Mouse (Mus musculus) heart, embryonic 15.5 days (tissue): ENCODE measurements at regions not wholly inside any gene's neighbourhood (a gene's known extent, or its start where the extent isn't known, plus 50 kb on each side); places are given as distances from the start of the nearest gene placed in this dataset.
A peak's percentile ranks its signal among the peaks of the same experiment; 100 is the strongest.

Source experiments
- ATAC-seq: fragments of 200-750 bp; cut with Nextera tagmentation; replicated peaks from 2 replicates; pipeline ENCODE4 v1.8.0; 2017; ENCODE audit warnings: low read depth, moderate TSS enrichment; ENCODE audit not compliant: insufficient number of reproducible peaks, insufficient read depth, low FRiP score
- H3K27ac ChIP-seq: fragments of 300-500 bp; sonication (generic); 2 replicates; pipeline ENCODE4 v1.5.1; 2015; ENCODE audit warnings: mild to moderate bottlenecking, inconsistent platforms
- H3K27me3 ChIP-seq: fragments of 300-500 bp; sonication (generic); 2 replicates; pipeline ENCODE4 v1.6.1; 2015; ENCODE audit warnings: inconsistent platforms
- H3K36me3 ChIP-seq: fragments of 300-500 bp; sonication (generic); 2 replicates; pipeline ENCODE4 v1.6.1; 2015; ENCODE audit warnings: mild to moderate bottlenecking, inconsistent platforms
- H3K4me1 ChIP-seq: fragments of 300-500 bp; sonication (generic); replicated peaks from 2 replicates; pipeline ENCODE4 v1.6.1; 2015; ENCODE audit warnings: inconsistent platforms
- H3K4me2 ChIP-seq: fragments of 300-500 bp; sonication (generic); 2 replicates; pipeline ENCODE4 v1.6.1; 2015; ENCODE audit warnings: inconsistent platforms, mild to moderate bottlenecking, moderate library complexity
- H3K4me3 ChIP-seq: fragments of 300-500 bp; sonication (generic); 2 replicates; pipeline ENCODE4 v1.5.1; 2015; ENCODE audit warnings: mild to moderate bottlenecking, inconsistent platforms
- H3K9ac ChIP-seq: fragments of 300-500 bp; sonication (generic); 2 replicates; pipeline ENCODE4 v1.6.1; 2015; ENCODE audit warnings: mild to moderate bottlenecking, inconsistent platforms
- H3K9me3 ChIP-seq: fragments of 300-500 bp; sonication (generic); replicated peaks from 2 replicates; pipeline ENCODE4 v1.6.1; 2016; ENCODE audit warnings: inconsistent platforms
- WGBS: fragments of 180-500 bp; shearing (Covaris S2); methylation state at CpG from one replicate; pipeline ENCODE4 v1.1.7; 2015; ENCODE audit warnings: mixed read lengths; 5-methylcytosine and 5-hydroxymethylcytosine counted together

DNA sequence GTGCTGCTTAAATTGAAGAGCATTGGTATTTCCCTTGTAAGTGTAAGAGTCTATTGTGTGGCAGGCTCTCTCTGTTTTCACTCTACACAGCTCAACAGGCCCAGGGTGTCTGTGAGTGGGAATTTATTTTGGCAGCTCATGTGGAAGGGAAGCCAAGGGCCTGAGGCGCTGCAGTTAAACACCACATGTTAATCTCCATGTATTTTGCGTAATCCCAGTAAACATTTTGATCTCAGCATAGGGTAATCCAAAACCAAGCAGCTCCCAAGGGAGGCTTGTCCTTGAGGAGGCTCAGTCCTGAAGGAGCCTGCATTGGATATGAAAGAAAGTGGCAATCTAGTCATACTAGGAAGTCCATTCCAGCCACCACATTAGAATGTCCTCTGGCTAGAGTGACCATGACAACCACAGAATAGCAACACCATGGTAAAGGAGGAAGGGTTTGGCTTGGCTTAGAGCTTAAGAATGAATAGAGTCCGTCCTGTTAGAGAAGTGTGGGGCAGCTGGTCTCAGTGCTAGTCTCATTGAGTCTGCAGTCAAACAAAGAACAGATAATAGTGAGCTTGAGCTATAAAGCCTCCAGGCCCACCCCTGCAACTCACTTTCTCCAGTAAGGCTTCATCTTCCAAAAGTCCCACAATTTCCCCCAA lies 391.6 kb downstream of the Insc start:
- Histone ChIP-seq H3K9ac (no peak overlapping the region), H3K4me1 (0 out of 2 replicates have a peak, but pooled peaks cover 4% of the 10 kb centered on the region), H3K27ac (0 out of 2 replicates have a peak overlapping the region, but pooled peaks have one; percentile 14), H3K27me3 (no peaks in the 10 kb centered on the region), H3K9me3 (no peaks in the 10 kb centered on the region), H3K4me2 (no peak overlapping the region), H3K4me3 (no peak overlapping the region), H3K36me3 (no peaks in the 10 kb centered on the region)
- 49% methylated on average over 3 of the region's 3 CpGs for whole genome bisulfite sequencing
- peak; percentile 64; the same call in 1 of the 2 replicates for ATAC-seq

DNA sequence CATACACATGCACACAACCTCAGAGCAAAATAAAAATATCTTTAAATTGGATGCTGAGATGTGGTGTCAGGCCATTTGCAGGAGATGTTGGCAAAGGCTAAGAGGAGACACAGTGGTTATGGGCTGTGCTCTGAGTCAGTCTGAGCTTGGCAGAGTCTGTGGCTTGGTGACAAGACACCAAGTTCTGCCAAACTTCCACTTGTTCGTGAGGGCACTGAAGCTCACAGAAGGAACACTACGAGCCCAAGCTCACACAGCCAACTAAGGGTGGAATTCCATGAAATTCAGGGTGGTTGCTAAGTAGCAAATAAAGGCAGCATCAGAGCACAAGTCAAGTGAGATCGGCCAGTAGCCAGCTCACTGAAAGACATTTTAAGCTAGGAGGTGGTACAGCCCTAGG lies 396.8 kb downstream of the Insc start:
- H3K4me1 ChIP-seq: 0 out of 2 replicates have a peak, but pooled peaks cover 2% of the 10 kb centered on the region
- 75% methylated on average over 3 of the region's 3 CpGs for WGBS
- H3K4me2 ChIP-seq: no peak overlapping the region
- no peak overlapping the region for H3K9ac ChIP-seq
- H3K36me3 ChIP-seq: no peaks in the 10 kb centered on the region
- no peak for ATAC-seq
- H3K27me3 ChIP-seq: no peaks in the 10 kb centered on the region
- no peak overlapping the region for H3K27ac ChIP-seq
- no peaks in the 10 kb centered on the region for H3K9me3 ChIP-seq
- no peak overlapping the region for H3K4me3 ChIP-seq

DNA sequence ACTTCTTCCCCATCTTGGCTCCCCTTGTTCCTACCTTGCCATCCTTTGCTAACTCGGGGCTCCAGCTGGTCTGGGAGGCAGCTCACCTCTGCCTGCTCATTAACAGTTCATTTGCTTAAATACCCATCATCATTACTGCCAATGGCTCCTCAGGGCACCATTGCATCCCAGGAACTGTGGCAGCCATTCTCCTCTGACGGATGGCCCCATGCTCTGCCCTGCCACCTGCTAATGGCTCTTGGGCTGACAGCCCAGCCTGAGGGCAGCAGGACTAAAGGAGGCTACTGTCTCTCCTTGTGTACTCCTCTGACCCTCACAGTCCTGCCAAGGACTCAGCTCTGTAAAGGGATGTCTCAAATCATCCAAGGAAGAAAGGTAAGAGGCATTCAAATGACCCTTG lies 398.7 kb downstream of the Insc start:
- WGBS: 70% methylated on average over 2 of the region's 2 CpGs
- no peaks in the 10 kb centered on the region for H3K9me3 ChIP-seq
- H3K4me3 ChIP-seq: no peak overlapping the region
- H3K4me2 ChIP-seq: no peak overlapping the region
- 0 out of 2 replicates have a peak, but pooled peaks cover under 1% of the 10 kb centered on the region for H3K4me1 ChIP-seq
- no peak overlapping the region for H3K9ac ChIP-seq
- H3K36me3 ChIP-seq: no peaks in the 10 kb centered on the region
- ATAC-seq: no peak
- H3K27ac ChIP-seq: no peak overlapping the region
- no peaks in the 10 kb centered on the region for H3K27me3 ChIP-seq

DNA sequence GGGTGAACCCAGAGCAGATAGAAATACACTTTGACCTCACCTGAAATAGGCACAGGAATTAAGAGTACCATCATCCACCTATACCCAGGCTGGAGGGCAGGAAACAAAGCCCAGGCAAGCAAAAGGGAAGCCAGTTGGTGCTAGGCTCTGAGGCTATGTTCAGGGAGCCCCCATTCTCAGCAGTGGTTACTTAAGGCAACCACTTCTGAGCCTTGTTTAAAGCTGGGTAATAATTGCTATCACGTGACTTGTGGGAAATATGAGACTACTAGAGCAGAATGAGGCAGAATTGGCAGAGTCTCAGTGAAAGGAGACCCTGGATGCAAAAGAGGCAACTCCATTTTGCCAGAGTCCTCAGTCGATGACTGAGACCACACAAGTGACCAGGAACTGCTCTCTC lies 401.5 kb downstream of the Insc start:
- Histone ChIP-seq H3K36me3 (no peaks in the 10 kb centered on the region), H3K27me3 (no peaks in the 10 kb centered on the region), H3K9me3 (no peaks in the 10 kb centered on the region), H3K4me1 (no peaks in the 10 kb centered on the region), H3K27ac (no peak overlapping the region), H3K4me2 (no peak overlapping the region), H3K4me3 (no peak overlapping the region), H3K9ac (no peak overlapping the region)
- 61% methylated on average over 2 of the region's 2 CpGs for WGBS
- ATAC-seq: no peak

DNA sequence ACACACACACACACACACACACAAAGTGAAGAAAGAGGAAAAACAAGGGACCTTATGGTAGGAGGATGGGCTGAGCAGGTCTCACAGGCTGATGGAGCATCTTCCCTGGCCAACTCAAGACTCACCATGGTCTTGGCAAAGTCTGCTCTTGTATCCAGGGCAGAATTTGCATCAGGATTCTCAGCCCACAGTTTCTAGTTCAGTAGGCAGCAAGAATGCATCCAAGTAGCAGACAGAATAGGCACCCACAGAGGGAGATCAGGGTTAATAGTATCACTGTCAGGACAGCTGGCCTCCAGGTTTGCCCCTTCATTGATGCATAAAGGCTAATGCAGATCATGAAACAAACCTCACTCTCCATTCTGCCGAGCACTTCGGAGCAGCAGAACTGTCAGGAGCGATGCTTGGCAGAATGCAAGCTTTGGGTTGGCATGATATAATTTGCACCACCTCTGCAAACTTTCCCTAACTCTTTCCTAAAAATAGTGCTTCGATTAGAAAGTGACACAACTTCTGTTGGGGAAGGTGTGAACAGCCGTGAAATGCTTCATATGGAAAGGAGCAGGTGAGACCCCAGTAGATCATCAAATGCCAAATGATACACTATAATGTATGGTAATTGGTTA lies 404.0 kb downstream of the Insc start:
- H3K9me3 ChIP-seq: no peaks in the 10 kb centered on the region
- H3K27ac ChIP-seq: no peak overlapping the region
- no peaks in the 10 kb centered on the region for H3K4me1 ChIP-seq
- no peak overlapping the region for H3K9ac ChIP-seq
- H3K36me3 ChIP-seq: no peaks in the 10 kb centered on the region
- no peak for ATAC-seq
- no peak overlapping the region for H3K4me2 ChIP-seq
- no peaks in the 10 kb centered on the region for H3K27me3 ChIP-seq
- 75% methylated on average over 5 of the region's 5 CpGs for WGBS
- no peak overlapping the region for H3K4me3 ChIP-seq

DNA sequence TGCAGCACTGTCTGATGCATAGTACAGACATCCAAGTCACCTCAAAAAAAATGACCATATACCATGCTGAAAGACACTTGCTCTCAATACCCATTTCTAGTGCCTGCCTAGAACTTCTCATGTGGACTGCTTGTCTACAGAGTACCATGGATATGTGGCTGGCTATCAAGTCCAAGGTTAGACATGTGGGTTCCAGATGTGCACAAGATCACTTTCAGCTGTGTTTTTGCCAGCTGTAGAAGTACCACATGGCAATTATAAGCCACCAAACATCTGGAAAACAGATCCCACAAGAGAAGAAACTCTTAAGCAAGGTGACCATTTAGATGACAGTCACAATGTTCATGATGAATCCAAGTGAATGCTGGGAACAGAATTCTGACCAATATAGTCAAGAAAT lies 409.8 kb downstream of the Insc start:
- Histone ChIP-seq H3K4me3 (no peak overlapping the region), H3K27ac (no peak overlapping the region), H3K9ac (no peak overlapping the region), H3K36me3 (no peaks in the 10 kb centered on the region), H3K4me2 (no peak overlapping the region), H3K27me3 (no peaks in the 10 kb centered on the region), H3K9me3 (no peaks in the 10 kb centered on the region), H3K4me1 (0 out of 2 replicates have a peak, but pooled peaks cover 2% of the 10 kb centered on the region)
- no peak for ATAC-seq

DNA sequence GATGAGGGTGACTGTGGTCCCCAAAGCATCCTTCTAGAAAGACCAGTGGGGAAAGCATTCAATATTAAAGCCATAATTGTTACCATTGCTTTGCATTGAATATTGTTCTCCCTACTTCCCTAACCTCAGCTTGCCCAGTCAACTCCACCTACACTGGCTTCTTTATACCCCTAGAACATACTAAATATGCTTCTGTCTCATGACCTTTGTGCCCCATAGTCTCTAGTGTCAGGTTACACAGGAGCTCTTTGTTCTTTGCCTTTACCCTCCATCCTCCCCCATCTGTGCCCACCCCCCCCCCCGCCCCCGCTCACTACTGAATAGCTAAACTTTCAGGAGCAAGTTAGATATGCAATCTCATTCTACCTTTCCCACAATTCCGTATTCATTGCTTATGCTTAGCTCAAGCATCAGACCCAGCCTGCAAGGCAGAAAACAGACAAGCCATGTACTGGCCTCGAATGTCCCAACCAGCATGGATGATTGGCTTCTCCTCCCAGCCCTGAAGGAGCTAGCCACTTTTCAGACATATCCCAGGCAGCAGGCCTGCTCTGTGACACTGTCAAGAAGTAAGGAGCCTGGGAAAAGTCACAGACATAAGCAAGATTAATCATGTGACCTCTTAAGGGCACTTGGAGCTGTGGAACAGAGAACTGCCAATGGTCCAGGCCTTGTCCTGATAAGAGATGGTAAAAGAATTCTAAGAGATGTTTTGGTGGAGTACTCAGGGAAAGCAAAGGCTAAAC lies 410.4 kb downstream of the Insc start:
- Histone ChIP-seq H3K9me3 (no peaks in the 10 kb centered on the region), H3K4me1 (0 out of 2 replicates have a peak, but pooled peaks cover 2% of the 10 kb centered on the region), H3K27me3 (no peaks in the 10 kb centered on the region), H3K4me3 (no peak overlapping the region), H3K36me3 (no peaks in the 10 kb centered on the region), H3K27ac (no peak overlapping the region), H3K9ac (no peak overlapping the region), H3K4me2 (no peak overlapping the region)
- WGBS: 45% methylated on average over 4 of the region's 4 CpGs
- ATAC-seq: no peak

DNA sequence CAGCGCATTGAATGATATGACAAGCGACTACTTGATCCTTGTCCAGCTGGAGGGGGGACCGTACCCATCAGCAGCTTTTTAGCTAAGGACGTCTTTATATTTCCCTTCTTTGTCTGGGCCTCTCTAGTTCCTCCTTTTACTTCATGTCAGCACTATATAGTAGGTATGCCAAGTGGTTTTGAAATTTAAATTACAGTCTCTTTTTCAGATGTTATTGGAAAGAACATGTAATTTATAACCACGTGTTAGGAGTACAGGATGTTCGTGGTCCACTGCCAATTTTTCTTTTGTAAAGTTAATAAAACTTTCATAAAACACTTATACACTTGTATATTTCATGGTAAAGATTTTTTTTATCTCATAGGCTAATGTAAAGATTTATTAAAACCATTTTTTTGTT lies 426.5 kb downstream of the Insc start:
- ATAC-seq: no peak
- peaks cover 6% of the 10 kb centered on the region; the same call in 1 of the 2 replicates for H3K4me1 ChIP-seq
- H3K9me3 ChIP-seq: no peaks in the 10 kb centered on the region
- H3K27ac ChIP-seq: no peak overlapping the region
- H3K9ac ChIP-seq: no peak overlapping the region
- no peak overlapping the region for H3K4me2 ChIP-seq
- no peaks in the 10 kb centered on the region for H3K36me3 ChIP-seq
- no peak overlapping the region for H3K4me3 ChIP-seq
- H3K27me3 ChIP-seq: peaks cover 5% of the 10 kb centered on the region; the same call in 1 of the 2 replicates
- WGBS: 33% methylated on average over 6 of the region's 6 CpGs

DNA sequence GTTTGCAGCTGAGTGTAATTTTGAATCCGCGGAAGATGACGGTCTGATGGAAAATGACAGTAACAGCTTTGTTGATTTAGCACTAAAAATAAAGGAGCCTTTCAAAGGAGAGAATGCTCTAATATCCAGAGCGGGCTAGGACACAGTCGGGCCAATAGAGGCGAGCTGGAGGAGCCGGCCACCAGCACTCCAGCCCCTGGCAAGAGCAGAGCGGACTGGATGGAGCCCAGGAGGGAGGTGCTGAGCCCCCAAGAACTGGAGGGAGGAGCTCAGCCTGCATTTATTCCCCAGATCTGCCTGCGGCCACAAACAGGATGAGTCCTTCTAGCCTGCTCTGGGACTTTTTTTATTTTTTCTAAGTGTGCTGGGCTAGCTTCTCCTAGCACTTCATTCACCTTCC lies 426.9 kb downstream of the Insc start:
- Histone ChIP-seq H3K4me2 (0 out of 2 replicates have a peak overlapping the region, but pooled peaks have one; percentile 4), H3K9ac (no peak overlapping the region), H3K36me3 (no peaks in the 10 kb centered on the region), H3K4me3 (no peak overlapping the region), H3K27ac (no peak overlapping the region), H3K27me3 (peaks cover 5% of the 10 kb centered on the region; the same call in 1 of the 2 replicates), H3K9me3 (no peaks in the 10 kb centered on the region), H3K4me1 (peaks cover 6% of the 10 kb centered on the region; the same call in 1 of the 2 replicates)
- peak; percentile 67; the same call in 1 of the 2 replicates for ATAC-seq
- WGBS: 37% methylated on average over 9 of the region's 9 CpGs

DNA sequence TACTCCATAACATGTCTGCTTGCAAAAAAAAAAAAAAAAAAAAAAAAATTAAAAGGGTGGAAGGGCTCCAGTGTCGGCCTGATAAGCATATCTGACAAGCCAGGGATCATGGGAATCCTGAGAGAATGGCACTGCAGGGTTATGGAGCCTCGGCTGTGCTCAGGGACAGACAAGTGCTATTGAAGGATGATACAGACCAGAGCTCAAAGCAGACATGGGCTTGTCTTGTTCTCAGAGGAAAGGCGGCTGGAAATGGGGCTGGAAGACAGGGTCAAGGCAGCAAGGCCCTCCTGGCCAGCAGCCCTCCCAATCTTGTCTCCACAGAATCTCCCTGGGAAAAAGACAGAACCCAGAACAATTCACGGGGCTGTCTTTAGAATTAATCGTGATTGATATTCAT lies 449.0 kb downstream of the Insc start:
- Histone ChIP-seq H3K4me1 (peaks cover 19% of the 10 kb centered on the region), H3K27me3 (0 out of 2 replicates have a peak, but pooled peaks cover 2% of the 10 kb centered on the region), H3K9ac (no peak overlapping the region), H3K36me3 (no peaks in the 10 kb centered on the region), H3K9me3 (no peaks in the 10 kb centered on the region), H3K27ac (no peak overlapping the region), H3K4me3 (no peak overlapping the region), H3K4me2 (no peak overlapping the region)
- WGBS: 46% methylated on average over 5 of the region's 5 CpGs
- no peak; the same call in 1 of the 2 replicates for ATAC-seq

DNA sequence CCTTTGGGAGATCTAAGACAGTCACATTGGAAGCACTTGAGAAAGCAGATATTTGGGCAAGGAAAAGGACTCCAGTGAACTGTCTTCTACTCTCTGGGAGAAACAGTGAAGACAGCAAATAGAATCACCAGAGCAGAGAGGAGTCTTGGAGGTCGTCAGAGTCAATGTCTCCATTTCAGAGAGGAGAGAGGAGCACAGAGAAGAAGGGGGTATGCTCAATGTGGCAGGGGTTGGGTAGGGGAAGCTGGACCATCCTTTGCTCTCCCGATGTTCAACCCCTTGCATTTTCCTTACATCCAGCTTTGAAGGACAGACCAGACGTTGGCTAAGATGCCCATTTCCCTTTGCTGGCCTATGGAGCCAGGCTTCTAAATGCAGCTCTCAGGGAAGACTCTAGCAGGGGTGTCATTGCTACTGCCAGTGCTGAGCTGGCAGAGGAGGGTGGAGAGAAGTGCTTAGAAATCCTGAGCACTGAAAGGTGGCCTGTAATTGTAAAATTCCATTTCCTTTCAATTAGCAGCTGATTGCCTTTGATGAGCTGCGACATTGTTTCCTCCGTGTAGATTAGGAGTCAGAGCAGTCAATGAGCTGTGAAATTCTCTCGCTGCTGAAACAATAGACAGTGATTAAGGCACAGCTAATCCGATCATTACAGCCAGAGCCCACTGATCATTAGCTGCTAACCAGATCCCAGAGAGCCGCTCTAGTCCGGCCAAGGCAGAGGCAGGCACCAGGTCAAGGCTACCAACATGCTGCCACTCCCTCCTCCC lies 449.7 kb downstream of the Insc start:
- no peak for ATAC-seq
- H3K4me2 ChIP-seq: no peak overlapping the region
- H3K9ac ChIP-seq: no peak overlapping the region
- no peak overlapping the region for H3K27ac ChIP-seq
- 0 out of 2 replicates have a peak, but pooled peaks cover 2% of the 10 kb centered on the region for H3K27me3 ChIP-seq
- no peak overlapping the region for H3K4me3 ChIP-seq
- H3K36me3 ChIP-seq: no peaks in the 10 kb centered on the region
- peaks cover 19% of the 10 kb centered on the region for H3K4me1 ChIP-seq
- H3K9me3 ChIP-seq: no peaks in the 10 kb centered on the region
- WGBS: 29% methylated on average over 9 of the region's 9 CpGs
